Mouse (Mus musculus): ENCODE data around the gene Iqcf3. TPM values are rescaled to one million over a fixed set of nuclear protein-coding genes. Genes with fewer than 3 reads are reported as not detected.
A peak's percentile ranks its signal among the peaks of the same experiment; 100 is the strongest.

Gene Iqcf3
- polyA plus RNA-seq, 1 experiment = not detected

GRCm38 (mm10) chr9:106453271-106454070, 108.0 kb downstream of the Iqcf3 start, which contains the start of gene Pcbp4:
Gene Pcbp4 (plus strand): TSS chr9:106453291.
- WGBS = 2% methylated on average over 41 of the region's 74 CpGs
- TF ChIP-seq CTCF (IDR thresholded peaks at IDR 0.05; ENCODE audit: control insufficient read depth, insufficient read depth, low read length) = no peak
- Histone ChIP-seq H3K4me3 (replicated peaks; ENCODE audit: control insufficient read depth, low read depth, low read length) (peak within 1 kb of the TSS; percentile 49), H3K27ac (ENCODE audit: control insufficient read depth, insufficient read depth, low read depth, low read length, poor library complexity) (no peak within 1 kb of the TSS; the same call in 1 of the 2 replicates), H3K4me1 (ENCODE audit: control insufficient read depth, insufficient read depth, low read length) (no peaks in the 10 kb centered on the region)

Other genes with a start within 250 kb of the Iqcf3 start
- 3.8 and 11.6 TPM in 2 replicates for gene Dusp7, start 193.0 kb downstream of the Iqcf3 start, polyA plus RNA-seq (2011; ENCODE audit: insufficient read depth, insufficient read length, low replicate concordance, missing spikeins)
- 121 and 145 TPM in 2 replicates for gene Rpl29, start 132.2 kb downstream of the Iqcf3 start, polyA plus RNA-seq (2011; ENCODE audit: insufficient read depth, insufficient read length, low replicate concordance, missing spikeins)
- gene Acy1, start 123.3 kb downstream of the Iqcf3 start, polyA plus RNA-seq (2011; ENCODE audit: insufficient read depth, insufficient read length, low replicate concordance, missing spikeins) = 9.5 and 15.5 TPM in 2 replicates
- gene Abhd14b, start 114.2 kb downstream of the Iqcf3 start, polyA plus RNA-seq (2011; ENCODE audit: insufficient read depth, insufficient read length, low replicate concordance, missing spikeins) = 4.9 and 6.5 TPM in 2 replicates
- gene Abhd14a, start 114.0 kb downstream of the Iqcf3 start, polyA plus RNA-seq (2011; ENCODE audit: insufficient read depth, insufficient read length, low replicate concordance, missing spikeins) = 4.4 and 16.3 TPM in 2 replicates
- 7.3 and 19.2 TPM in 2 replicates for gene Pcbp4, start 108.3 kb downstream of the Iqcf3 start, polyA plus RNA-seq (2011; ENCODE audit: insufficient read depth, insufficient read length, low replicate concordance, missing spikeins)
- not detected in 2 replicates for gene Gpr62, start 95.7 kb downstream of the Iqcf3 start, polyA plus RNA-seq (2011; ENCODE audit: insufficient read depth, insufficient read length, low replicate concordance, missing spikeins)
- 37.0 and 38.2 TPM in 2 replicates for gene Rrp9, start 85.7 kb downstream of the Iqcf3 start, polyA plus RNA-seq (2011; ENCODE audit: insufficient read depth, insufficient read length, low replicate concordance, missing spikeins)
- 8.8 and 33.8 TPM in 2 replicates for gene Parp3, start 84.7 kb downstream of the Iqcf3 start, polyA plus RNA-seq (2011; ENCODE audit: insufficient read depth, insufficient read length, low replicate concordance, missing spikeins)
- not detected in 2 replicates for gene Iqcf1, start 61.7 kb downstream of the Iqcf3 start, polyA plus RNA-seq (2011; ENCODE audit: insufficient read depth, insufficient read length, low replicate concordance, missing spikeins)
- not detected in 2 replicates for gene Iqcf5, start 47.1 kb downstream of the Iqcf3 start, polyA plus RNA-seq (2011; ENCODE audit: insufficient read depth, insufficient read length, low replicate concordance, missing spikeins)
- gene Iqcf4, start 9.4 kb upstream of the Iqcf3 start, polyA plus RNA-seq (2011; ENCODE audit: insufficient read depth, insufficient read length, low replicate concordance, missing spikeins) = not detected in 2 replicates
- gene Iqcf6, start 65.0 kb upstream of the Iqcf3 start, polyA plus RNA-seq (2011; ENCODE audit: insufficient read depth, insufficient read length, low replicate concordance, missing spikeins) = not detected in 2 replicates
- gene Grm2, start 94.5 kb upstream of the Iqcf3 start, polyA plus RNA-seq (2011; ENCODE audit: insufficient read depth, insufficient read length, low replicate concordance, missing spikeins) = not detected in 2 replicates
- gene Tex264, start 124.3 kb upstream of the Iqcf3 start, polyA plus RNA-seq (2011; ENCODE audit: insufficient read depth, insufficient read length, low replicate concordance, missing spikeins) = 8.8 and 12.5 TPM in 2 replicates
- 4.4 and 11.9 TPM in 2 replicates for gene Rad54l2, start 227.6 kb upstream of the Iqcf3 start, polyA plus RNA-seq (2011; ENCODE audit: insufficient read depth, insufficient read length, low replicate concordance, missing spikeins)

Data from bone marrow, adult 2 months (tissue).